Mouse (Mus musculus): ENCODE results near the gene Ppp1r21. TPM values are rescaled to one million over a fixed set of nuclear protein-coding genes. Genes with fewer than 3 reads are reported as not detected.

The Ppp1r21 gene
- total and polyA plus RNA-seq, 3 experiments: 21.5 to 30.4 (median 27.7) TPM

DNA sequence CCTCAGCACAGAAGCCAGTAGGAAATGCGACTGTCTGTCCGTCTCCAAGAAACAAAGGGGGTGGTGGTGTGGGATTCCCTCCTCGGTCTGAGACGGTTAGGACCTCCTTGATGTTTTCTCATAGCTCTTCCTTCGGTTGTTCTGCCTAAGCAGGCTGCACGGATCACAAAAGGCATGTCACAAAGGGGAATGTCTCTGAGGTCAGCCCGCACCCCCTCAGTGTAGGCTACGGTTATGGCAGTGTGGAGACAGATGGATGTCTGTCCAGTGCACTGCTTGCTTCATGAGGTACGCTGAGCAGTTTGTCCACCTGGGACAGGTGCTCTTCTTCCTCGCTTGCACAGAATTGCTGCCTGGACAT lies 35.2 kb upstream of the Ppp1r21 start:
- dilution Hi-C loops (cut with MboI; ENCODE audit: extremely low pct_ligation_motif_present, extremely low pct_unique_long_range_greater_than_20kb, low sequenced_read_pairs): no loop called here

DNA sequence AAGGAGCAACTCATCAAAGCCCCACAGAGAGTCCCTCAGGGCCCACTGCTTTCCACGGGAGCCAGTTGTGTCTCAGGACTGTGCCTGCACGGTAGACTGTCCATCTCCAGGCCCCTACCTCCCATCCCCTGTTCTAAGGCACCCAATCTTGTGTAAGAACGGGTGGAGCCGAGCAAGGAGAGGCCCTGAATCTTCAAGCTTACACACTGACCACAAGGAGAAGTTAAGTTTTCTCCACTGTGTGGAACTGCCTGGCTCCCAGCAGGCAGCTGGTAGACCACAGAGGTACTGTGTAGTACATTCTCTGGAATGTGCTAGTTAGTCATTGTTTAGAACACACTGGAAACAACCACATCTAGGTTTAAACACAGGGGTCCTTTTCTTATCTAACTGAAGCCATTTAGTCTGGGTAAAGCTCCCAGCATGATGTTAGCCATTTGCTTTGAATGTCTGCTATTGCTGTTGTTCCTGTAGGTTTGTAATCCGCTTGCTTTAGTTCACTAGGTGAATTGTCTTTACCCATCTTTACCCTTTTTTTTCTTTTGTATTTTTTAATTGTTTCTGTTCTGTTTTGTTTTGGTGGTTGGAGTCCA lies 31.7 kb upstream of the Ppp1r21 start:
- H3K9ac ChIP-seq (ENCODE audit: insufficient read depth, low read depth): no peak overlapping the region
- peaks cover 0 to 20% of the 10 kb centered on the region in 2 experiments; a peak in 2 of 4 replicates for H3K4me1 ChIP-seq (ENCODE audit: control insufficient read depth in 1 of 2, insufficient read depth in 2 of 2)
- dilution Hi-C loops (cut with MboI; ENCODE audit: extremely low pct_ligation_motif_present, extremely low pct_unique_long_range_greater_than_20kb, low sequenced_read_pairs): no loop called here
- in situ Hi-C loops (cut with MboI; ENCODE audit: low pct_ligation_motif_present, low pct_unique_long_range_greater_than_20kb, low sequenced_read_pairs): no loop called here
- H3K27ac ChIP-seq (ENCODE audit: insufficient read depth, low read depth): no peak overlapping the region
- DNase-seq (ENCODE audit: extremely low read depth): no peak
- no peaks in the 10 kb centered on the region for H3K9me3 ChIP-seq (replicated peaks; ENCODE audit: low read length)
- TF ChIP-seq NELFE (IDR thresholded peaks at IDR 0.05; ENCODE audit: low read depth, low read length): no peak
- no peak for TF ChIP-seq RCOR1 (conservative IDR thresholded peaks at IDR 0.05; ENCODE audit: low read depth, low read length)
- no peak for TF ChIP-seq ZC3H11A (IDR thresholded peaks at IDR 0.05; ENCODE audit: low read depth, low read length)
- no peak for TF ChIP-seq ZNF384 (IDR thresholded peaks at IDR 0.05; ENCODE audit: low read depth, low read length)
- TF ChIP-seq ELF1 (IDR thresholded peaks at IDR 0.05; ENCODE audit: low read depth, low read length): no peak
- no peak for TF ChIP-seq TCF12 (IDR thresholded peaks at IDR 0.05; ENCODE audit: low read depth, low read length)
- no peak for TF ChIP-seq ZMIZ1 (IDR thresholded peaks at IDR 0.05; ENCODE audit: low read depth, low read length)
- TF ChIP-seq POLR2A (IDR thresholded peaks at IDR 0.05; ENCODE audit: low read depth, low read length): no peak
- no peak for TF ChIP-seq MYC (IDR thresholded peaks at IDR 0.05; ENCODE audit: low read depth, low read length)
- TF ChIP-seq ETS1 (conservative IDR thresholded peaks at IDR 0.05; ENCODE audit: low read depth, low read length): no peak
- no peak for TF ChIP-seq PAX5 (IDR thresholded peaks at IDR 0.05; ENCODE audit: low read length)
- no peak for TF ChIP-seq GABPA (IDR thresholded peaks at IDR 0.05; ENCODE audit: insufficient replicate concordance, low read depth, low read length)
- no peak for TF ChIP-seq CHD2 (IDR thresholded peaks at IDR 0.05; ENCODE audit: low read length)
- TF ChIP-seq KAT2A (IDR thresholded peaks at IDR 0.05; ENCODE audit: insufficient replicate concordance, low read length): no peak
- no peak for TF ChIP-seq MAFK (IDR thresholded peaks at IDR 0.05; ENCODE audit: insufficient replicate concordance, low read length)
- no peak for TF ChIP-seq RAD21 (IDR thresholded peaks at IDR 0.05; ENCODE audit: low read depth, low read length)
- no peak for TF ChIP-seq MXI1 (IDR thresholded peaks at IDR 0.05; ENCODE audit: low read depth, low read length)
- H3K4me3 ChIP-seq (replicated peaks in 1 of 3; ENCODE audit: low read depth in 2 of 3, low read length in 2 of 3, poor library complexity in 1 of 3): no peak overlapping the region
- no peak overlapping the region for H3K4me2 ChIP-seq (ENCODE audit: insufficient read depth, low read depth, poor library complexity, severe bottlenecking)
- peaks cover 6 to 23% of the 10 kb centered on the region in 2 experiments for H3K36me3 ChIP-seq (replicated peaks in 1 of 2; ENCODE audit: control insufficient read depth in 1 of 2, insufficient read depth in 1 of 2, low read length in 1 of 2)
- H3K27me3 ChIP-seq (replicated peaks): no peaks in the 10 kb centered on the region
- no peaks in the 10 kb centered on the region for H3K79me2 ChIP-seq (replicated peaks; ENCODE audit: control insufficient read depth, extremely low read depth, insufficient read depth, poor library complexity, severe bottlenecking)

More for the DNA sequence above, 35.2 kb upstream of the Ppp1r21 start:
- in situ Hi-C loops (cut with MboI; ENCODE audit: low pct_ligation_motif_present, low pct_unique_long_range_greater_than_20kb, low sequenced_read_pairs): no loop called here
- peaks cover 0 to 20% of the 10 kb centered on the region in 2 experiments; a peak in 2 of 4 replicates for H3K4me1 ChIP-seq (ENCODE audit: control insufficient read depth in 1 of 2, insufficient read depth in 2 of 2)
- no peak for DNase-seq (ENCODE audit: extremely low read depth)
- peaks cover 19 to 46% of the 10 kb centered on the region in 2 experiments for H3K36me3 ChIP-seq (replicated peaks in 1 of 2; ENCODE audit: control insufficient read depth in 1 of 2, insufficient read depth in 1 of 2, low read length in 1 of 2)
- H3K9me3 ChIP-seq (replicated peaks; ENCODE audit: low read length): no peaks in the 10 kb centered on the region
- H3K27ac ChIP-seq (ENCODE audit: insufficient read depth, low read depth): no peak overlapping the region
- no peaks in the 10 kb centered on the region for H3K27me3 ChIP-seq (replicated peaks)
- TF ChIP-seq UBTF (IDR thresholded peaks at IDR 0.05; ENCODE audit: low read depth, low read length): no peak
- TF ChIP-seq CTCF (conservative IDR thresholded peaks at IDR 0.05 in 1 of 2, IDR thresholded peaks at IDR 0.05 in 1 of 2; ENCODE audit: low read depth in 2 of 2, low read length in 2 of 2): no peak
- TF ChIP-seq MYC (IDR thresholded peaks at IDR 0.05; ENCODE audit: low read depth, low read length): no peak
- no peak for TF ChIP-seq MAX (IDR thresholded peaks at IDR 0.05; ENCODE audit: low read length)
- TF ChIP-seq SMC3 (IDR thresholded peaks at IDR 0.05; ENCODE audit: low read depth, low read length): no peak
- no peak for TF ChIP-seq RAD21 (IDR thresholded peaks at IDR 0.05; ENCODE audit: low read depth, low read length)
- TF ChIP-seq BHLHE40 (IDR thresholded peaks at IDR 0.05; ENCODE audit: low read depth, low read length): no peak
- TF ChIP-seq CHD2 (IDR thresholded peaks at IDR 0.05; ENCODE audit: low read length): no peak
- TF ChIP-seq EP300 (IDR thresholded peaks at IDR 0.05; ENCODE audit: low read length): no peak
- TF ChIP-seq ELF1 (IDR thresholded peaks at IDR 0.05; ENCODE audit: low read depth, low read length): no peak
- TF ChIP-seq MAFK (IDR thresholded peaks at IDR 0.05; ENCODE audit: insufficient replicate concordance, low read length): no peak
- no peak for TF ChIP-seq CHD1 (IDR thresholded peaks at IDR 0.05; ENCODE audit: low read depth, low read length)
- TF ChIP-seq ZNF384 (IDR thresholded peaks at IDR 0.05; ENCODE audit: low read depth, low read length): no peak
- TF ChIP-seq ZKSCAN1 (IDR thresholded peaks at IDR 0.05; ENCODE audit: borderline replicate concordance, low read depth, low read length): no peak
- no peak for TF ChIP-seq POLR2A (IDR thresholded peaks at IDR 0.05; ENCODE audit: low read depth, low read length)
- no peak for TF ChIP-seq E2F4 (IDR thresholded peaks at IDR 0.05; ENCODE audit: insufficient replicate concordance, low read depth, low read length)
- no peak for TF ChIP-seq MAZ (IDR thresholded peaks at IDR 0.05; ENCODE audit: low read depth, low read length)
- TF ChIP-seq JUND (conservative IDR thresholded peaks at IDR 0.05; ENCODE audit: low read depth, low read length): no peak
- no peak for TF ChIP-seq GABPA (IDR thresholded peaks at IDR 0.05; ENCODE audit: insufficient replicate concordance, low read depth, low read length)
- no peak overlapping the region for H3K9ac ChIP-seq (ENCODE audit: insufficient read depth, low read depth)
- H3K4me2 ChIP-seq (ENCODE audit: insufficient read depth, low read depth, poor library complexity, severe bottlenecking): no peak overlapping the region
- no peak overlapping the region for H3K4me3 ChIP-seq (replicated peaks in 1 of 3; ENCODE audit: low read depth in 2 of 3, low read length in 2 of 3, poor library complexity in 1 of 3)
- no peaks in the 10 kb centered on the region for H3K79me2 ChIP-seq (replicated peaks; ENCODE audit: control insufficient read depth, extremely low read depth, insufficient read depth, poor library complexity, severe bottlenecking)

All from CH12.LX (cell line).